Mouse (Mus musculus): ENCODE measurements around the gene Adamtsl2. TPM values are rescaled to one million over a fixed set of nuclear protein-coding genes. Genes with fewer than 3 reads are reported as not detected.

Adamtsl2 gene
- 10 to 100 TPM; 24.7 to 30.6 TPM for total RNA-seq (2021)

DNA sequence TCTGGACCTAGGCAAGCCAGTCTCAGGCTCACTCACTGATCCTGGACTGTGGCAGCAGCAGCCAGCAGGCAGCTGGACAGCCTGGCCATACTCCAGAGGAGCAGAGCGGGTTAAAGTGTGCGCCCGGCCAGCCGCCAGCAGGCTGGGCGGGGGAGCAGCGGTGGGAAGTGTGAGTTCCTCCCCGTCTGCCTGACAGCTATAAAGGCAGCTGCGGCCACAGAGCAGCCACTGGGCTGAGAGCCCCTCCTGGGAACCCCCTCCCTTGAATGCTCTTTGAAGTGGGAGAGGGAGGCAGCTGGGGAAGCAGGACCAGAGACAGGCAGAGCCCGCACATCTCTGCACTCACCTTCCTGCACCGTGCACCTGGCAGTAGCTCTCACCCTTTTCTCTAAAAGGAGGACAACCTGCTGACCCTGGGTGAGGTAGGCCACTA, at the start of gene Adamtsl2:
Gene Adamtsl2 (plus strand): TSS at position 228 of the 433 bp plus-strand sequence.
- peak; percentile 52 to 91 for DNase-seq (ENCODE audit: extremely low spot score in 1 of 2, low spot score in 2 of 2)
- intact Hi-C loops (cut with DNase I) = no loop called here

GRCm38 (mm10) chr2:27032361-27032760, 46.8 kb upstream of the Adamtsl2 start:
- intact Hi-C loops (cut with DNase I) = loop anchor here (10.0 kb wide), 1 partner anchor 388 kb away; no protein-coding TSS in a partner anchor
- DNase-seq (ENCODE audit: extremely low spot score in 1 of 2, low spot score in 2 of 2) = no peak

DNA sequence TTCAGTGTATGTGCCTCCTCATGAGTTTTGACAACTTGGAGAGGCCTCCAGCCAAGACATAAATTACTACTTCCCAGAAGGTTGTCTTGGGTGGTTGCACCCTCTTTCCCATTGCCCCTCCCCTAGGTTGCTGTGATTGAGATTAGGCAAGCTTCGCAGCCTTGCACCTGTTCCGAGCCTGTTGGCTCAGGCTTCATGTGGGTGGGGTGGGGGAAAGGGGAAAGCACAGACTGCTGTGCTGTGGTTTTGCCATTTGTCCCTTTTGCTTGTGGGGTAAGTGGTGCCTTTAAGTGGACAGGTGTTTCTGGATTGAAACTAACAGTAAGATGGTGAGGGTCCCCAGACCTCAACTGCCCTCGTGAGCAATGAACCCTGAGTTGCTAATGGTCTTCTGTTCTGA, 43.2 kb upstream of the Adamtsl2 start:
- no peak for DNase-seq (ENCODE audit: extremely low spot score in 1 of 2, low spot score in 2 of 2)
- intact Hi-C loops (cut with DNase I) = loop anchor here (5.0 to 10.0 kb wide), 2 partner anchors 104 to 391 kb away; partner anchors contain the start of genes Stkld1 and Surf4

- DNase-seq (ENCODE audit: extremely low spot score in 1 of 2, low spot score in 2 of 2) = no peak
- intact Hi-C loops (cut with DNase I) = loop anchor here (5.0 to 10.0 kb wide), 2 partner anchors 105 to 392 kb away; partner anchors contain the start of genes Stkld1 and Surf4
Measured at GRCm38 (mm10) chr2:27037008-27037407, 42.2 kb upstream of the Adamtsl2 start.

GRCm38 (mm10) chr2:27038596-27038995, 40.6 kb upstream of the Adamtsl2 start:
- intact Hi-C loops (cut with DNase I) = loop anchor here (5.0 to 10.0 kb wide), 2 partner anchors 106 to 394 kb away; partner anchors contain the start of genes Stkld1 and Surf4
- DNase-seq (ENCODE audit: extremely low spot score in 1 of 2, low spot score in 2 of 2) = peak; percentile 76 to 84

DNA sequence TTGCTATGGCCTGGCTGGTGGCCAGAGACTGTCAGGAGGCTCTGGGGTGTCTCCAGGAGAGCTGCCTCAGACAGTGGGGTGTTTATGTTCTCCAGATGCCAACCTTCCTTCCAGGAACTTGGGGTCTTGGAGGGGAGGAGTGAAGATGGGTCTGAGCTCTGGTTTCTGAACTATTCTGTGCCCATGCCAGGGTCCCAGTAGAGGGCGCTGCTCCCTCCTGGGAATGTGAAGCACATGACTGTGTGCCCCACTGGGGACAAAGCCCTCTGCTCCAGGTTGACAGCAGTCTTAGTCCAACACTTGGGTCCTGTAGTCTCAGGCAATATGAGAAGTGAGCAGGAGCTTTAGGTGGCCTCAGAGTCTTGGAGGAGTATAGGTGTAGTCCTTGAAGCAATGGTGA, 39.9 kb upstream of the Adamtsl2 start:
- no peak for DNase-seq (ENCODE audit: extremely low spot score in 1 of 2, low spot score in 2 of 2)
- intact Hi-C loops (cut with DNase I) = loop anchor here (5.0 to 10.0 kb wide), 2 partner anchors 107 to 394 kb away; partner anchors contain the start of genes Stkld1 and Surf4

DNA sequence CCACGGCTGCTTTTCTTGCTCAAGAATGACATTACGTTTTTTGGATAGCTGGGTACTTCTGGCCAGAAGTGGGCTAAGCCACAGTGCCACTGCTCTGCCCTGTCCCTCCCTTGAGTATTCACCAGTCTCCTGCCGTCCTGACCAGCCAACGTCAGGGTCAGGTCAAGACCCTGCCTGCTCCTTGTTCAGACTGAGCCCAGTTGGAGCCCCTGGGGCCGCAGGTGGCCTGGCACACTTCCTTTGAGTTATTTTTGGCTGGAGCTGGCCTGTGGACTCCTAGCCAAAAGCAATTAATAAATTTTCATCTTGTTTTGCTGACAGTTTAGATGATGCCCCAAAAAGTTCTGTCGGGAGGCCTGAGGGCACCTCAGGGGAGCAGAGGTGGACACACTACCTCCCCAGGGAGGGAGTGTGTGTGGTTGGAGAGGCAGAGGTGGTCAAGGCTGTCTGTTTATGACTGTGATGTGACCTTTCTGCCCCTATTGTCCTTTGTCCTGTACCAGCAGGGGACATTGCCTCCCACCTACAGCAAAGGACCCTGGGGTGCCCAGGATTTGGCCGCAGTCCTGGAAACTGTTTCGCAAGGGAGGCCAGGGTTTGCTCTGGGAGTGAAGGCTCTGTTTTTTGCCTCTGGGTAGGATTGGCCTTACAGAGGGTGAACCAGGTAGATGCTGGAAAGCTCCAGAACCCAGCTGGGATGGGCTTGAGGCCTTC, 36.9 kb upstream of the Adamtsl2 start:
- DNase-seq (ENCODE audit: extremely low spot score in 1 of 2, low spot score in 2 of 2) = no peak
- intact Hi-C loops (cut with DNase I) = loop anchor here (5.0 kb wide), 1 partner anchor 80 kb away; no protein-coding TSS in a partner anchor

GRCm38 (mm10) chr2:27043461-27043860, 35.7 kb upstream of the Adamtsl2 start:
- DNase-seq (ENCODE audit: extremely low spot score in 1 of 2, low spot score in 2 of 2) = peak; percentile 86 to 90
- intact Hi-C loops (cut with DNase I) = loop anchor here (1.0 to 5.0 kb wide), 2 partner anchors 79 to 194 kb away; no protein-coding TSS in a partner anchor

DNA sequence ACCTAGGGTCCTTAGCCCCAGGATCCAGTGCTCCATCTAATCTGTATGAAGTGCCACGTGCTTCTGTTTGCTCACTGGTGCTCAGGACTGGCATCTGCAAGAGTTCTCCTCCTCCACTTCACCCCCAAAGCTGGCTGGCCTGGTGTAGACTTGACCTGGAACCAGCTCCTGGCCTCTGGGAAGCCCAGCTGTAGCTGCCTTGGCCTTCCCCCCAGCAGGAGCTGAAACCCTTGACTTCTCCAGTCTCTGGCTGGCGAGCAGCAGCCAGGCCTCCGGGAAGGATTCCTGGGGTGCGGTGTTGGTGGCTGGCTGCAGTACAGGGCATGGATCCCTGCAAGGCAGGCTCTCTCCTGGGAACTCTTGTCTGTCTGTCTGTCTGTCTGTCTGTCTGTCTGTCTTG, 35.0 kb upstream of the Adamtsl2 start:
- no peak for DNase-seq (ENCODE audit: extremely low spot score in 1 of 2, low spot score in 2 of 2)
- intact Hi-C loops (cut with DNase I) = loop anchor here (5.0 kb wide), 1 partner anchor 78 kb away; no protein-coding TSS in a partner anchor

DNA sequence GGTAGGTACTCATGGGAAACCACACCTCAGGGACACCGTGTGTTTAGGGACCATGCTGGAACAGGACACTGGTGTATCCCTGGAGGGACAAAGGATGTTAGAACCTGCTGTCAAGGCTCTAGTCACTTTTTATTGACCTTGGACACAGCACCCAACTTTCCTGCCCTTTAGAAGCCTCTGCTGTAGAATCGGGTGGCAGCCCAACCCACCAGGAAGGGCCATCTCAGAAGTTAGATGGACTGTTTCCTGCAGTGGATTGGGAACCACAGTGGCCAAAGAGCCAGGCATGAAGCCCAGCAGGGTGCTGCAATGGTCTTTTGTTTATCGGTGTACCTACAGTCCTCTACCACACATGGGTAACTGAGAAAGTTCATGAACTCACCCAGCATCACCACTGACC, 34.5 kb upstream of the Adamtsl2 start:
- no peak for DNase-seq (ENCODE audit: extremely low spot score in 1 of 2, low spot score in 2 of 2)
- intact Hi-C loops (cut with DNase I) = loop anchor here (5.0 kb wide), 1 partner anchor 78 kb away; no protein-coding TSS in a partner anchor

- intact Hi-C loops (cut with DNase I) = no loop called here
- no peak for DNase-seq (ENCODE audit: extremely low spot score in 1 of 2, low spot score in 2 of 2)
Measured at GRCm38 (mm10) chr2:27045979-27046770, 33.0 kb upstream of the Adamtsl2 start.

DNA sequence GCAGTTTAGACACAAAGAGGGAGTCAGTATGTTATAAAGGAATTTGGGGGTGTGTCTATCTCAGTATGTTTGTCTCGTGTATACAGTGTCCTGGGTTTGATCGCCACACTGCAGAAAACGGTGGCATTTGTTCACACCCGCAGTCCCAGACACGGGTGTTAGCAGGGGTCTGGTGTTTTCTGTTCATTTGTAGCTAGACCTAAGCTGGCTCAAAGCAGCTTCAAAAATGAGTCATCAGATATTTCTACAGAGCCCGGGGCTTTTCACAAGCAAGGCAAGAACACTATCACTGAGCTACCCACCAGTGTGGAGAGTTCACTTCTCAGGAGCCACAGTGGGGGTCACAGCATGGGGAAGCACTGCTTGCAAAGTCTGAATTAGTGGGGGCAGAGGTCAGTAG, 29.8 kb upstream of the Adamtsl2 start:
- DNase-seq (ENCODE audit: extremely low spot score in 1 of 2, low spot score in 2 of 2) = no peak
- intact Hi-C loops (cut with DNase I) = no loop called here

DNA sequence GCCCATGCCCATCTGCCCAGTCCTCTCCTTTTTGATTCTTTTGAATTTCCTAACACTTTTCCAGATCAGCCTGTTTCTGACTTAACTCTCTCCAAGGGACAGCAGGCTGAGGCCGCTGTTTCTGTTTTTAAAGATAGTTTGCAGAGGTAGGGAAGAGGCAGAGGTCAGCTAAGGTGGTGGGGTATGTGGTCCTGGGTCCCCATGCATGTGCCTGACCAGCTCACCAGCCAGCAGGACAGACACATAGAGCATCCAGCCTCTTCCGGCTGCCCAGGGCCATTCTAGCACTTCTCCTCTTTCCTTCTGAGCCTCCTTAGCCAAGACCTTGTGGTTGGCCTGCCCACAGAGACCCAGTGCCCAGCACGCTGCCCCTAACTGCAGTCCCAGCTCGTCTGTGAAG, 20.9 kb upstream of the Adamtsl2 start:
- no peak for DNase-seq (ENCODE audit: extremely low spot score in 1 of 2, low spot score in 2 of 2)
- intact Hi-C loops (cut with DNase I) = loop anchor here (5.0 kb wide), 1 partner anchor 84 kb away; the partner anchor contains the start of gene Fam163b

DNA sequence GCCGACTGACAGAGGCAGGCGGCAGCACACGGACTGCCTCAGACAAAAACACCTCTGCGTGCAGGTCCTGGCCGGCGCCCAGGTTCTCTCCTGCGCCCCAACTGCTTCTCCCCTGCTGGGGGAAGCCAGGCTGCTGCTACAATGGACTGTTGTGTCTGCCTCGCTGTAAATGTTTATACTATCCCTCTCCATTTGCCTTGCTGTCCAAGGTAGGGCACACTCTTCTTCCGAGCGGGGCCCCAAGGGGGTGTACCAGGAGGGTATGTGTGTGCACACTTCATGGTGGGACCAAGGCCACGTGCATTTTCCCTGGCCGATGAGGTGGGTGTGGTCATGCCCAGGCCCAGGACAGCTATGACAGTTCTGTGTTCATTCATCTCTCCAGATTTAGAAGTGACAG, 20.4 kb upstream of the Adamtsl2 start:
- intact Hi-C loops (cut with DNase I) = loop anchor here (5.0 kb wide), 1 partner anchor 84 kb away; the partner anchor contains the start of gene Fam163b
- DNase-seq (ENCODE audit: extremely low spot score in 1 of 2, low spot score in 2 of 2) = peak in 1 of 2 experiments; percentile 69

DNA sequence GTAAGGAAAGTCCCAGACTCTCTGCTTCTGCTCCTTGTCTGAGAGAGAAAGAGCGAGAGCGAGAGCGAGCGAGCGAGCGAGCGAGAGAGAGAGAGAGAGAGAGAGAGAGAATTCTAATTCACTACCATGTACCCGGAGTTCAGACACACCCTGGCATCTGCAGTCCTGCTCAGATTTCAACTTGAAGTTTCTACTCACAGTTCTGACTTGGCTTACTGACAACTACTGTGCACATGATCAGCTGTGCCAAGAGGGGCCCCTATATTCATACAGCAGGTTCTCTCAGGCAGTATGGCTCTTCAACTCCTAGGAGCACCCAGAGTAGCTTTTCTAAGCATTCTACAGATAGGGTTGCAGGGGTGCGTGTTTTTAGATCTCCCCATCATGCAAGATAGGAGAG, 20.0 kb upstream of the Adamtsl2 start:
- intact Hi-C loops (cut with DNase I) = loop anchor here (5.0 kb wide), 1 partner anchor 83 kb away; the partner anchor contains the start of gene Fam163b
- no peak for DNase-seq (ENCODE audit: extremely low spot score in 1 of 2, low spot score in 2 of 2)

GRCm38 (mm10) chr2:27067124-27067523, 12.1 kb upstream of the Adamtsl2 start:
- DNase-seq (ENCODE audit: extremely low spot score in 1 of 2, low spot score in 2 of 2) = no peak
- intact Hi-C loops (cut with DNase I) = no loop called here

GRCm38 (mm10) chr2:27067996-27068395, 11.2 kb upstream of the Adamtsl2 start:
- intact Hi-C loops (cut with DNase I) = no loop called here
- DNase-seq (ENCODE audit: extremely low spot score in 1 of 2, low spot score in 2 of 2) = no peak

DNA sequence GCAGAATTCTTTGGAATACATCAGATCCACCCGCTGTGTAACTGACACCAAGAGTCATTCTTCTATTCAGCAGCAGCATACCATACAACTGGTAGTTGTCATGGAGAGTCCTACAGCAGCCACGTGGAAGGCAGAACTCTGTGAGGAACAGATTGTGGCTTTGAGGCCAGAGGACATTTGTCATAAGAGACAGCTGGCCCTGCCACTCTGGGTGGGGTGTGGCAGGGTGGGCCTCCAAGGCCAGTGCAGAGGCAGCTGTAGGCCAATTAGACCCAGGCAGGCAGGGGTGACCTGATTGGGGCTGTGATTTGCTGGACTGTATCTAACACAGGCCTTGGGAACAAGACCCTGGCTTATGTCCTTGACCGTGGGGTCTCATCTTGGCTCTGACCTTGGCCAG, 9.5 kb upstream of the Adamtsl2 start:
- DNase-seq (ENCODE audit: extremely low spot score in 1 of 2, low spot score in 2 of 2) = no peak
- intact Hi-C loops (cut with DNase I) = no loop called here

- no peak for DNase-seq (ENCODE audit: extremely low spot score in 1 of 2, low spot score in 2 of 2)
- intact Hi-C loops (cut with DNase I) = no loop called here
Measured at GRCm38 (mm10) chr2:27070247-27070813, 8.8 kb upstream of the Adamtsl2 start.
